12 mouse cellular contexts compared by ENCODE assay signal in genomic region chr2:112815960-112816359, GRCm38 (mm10).
"Had no signal": no experiment of that assay in that cellular context is flagged by ENCODE, and none has a peak within 500 bp of the region (broad histone marks: within the 10 kb centered on the region; RNA-seq: fewer than 3 reads in every experiment).

No protein-coding gene starts in this region.

- DNase-seq: retina, postnatal 1 day; right cerebral cortex, adult 18-20 months; right cerebral cortex, postnatal 14 days; right cerebral cortex, postnatal 25 days; right cerebral cortex, postnatal 4 days; spleen, adult 18-20 months; thymus, adult 18-20 months; thymus, adult 2 months; thymus, postnatal 14 days; thymus, postnatal 25 days; thymus, postnatal 36 days; thymus, postnatal 4 days had no signal
